Mouse (Mus musculus): ENCODE data around the gene Cacng4.

The Cacng4 gene

GRCm38 (mm10) chr11:107716332-107716938 is 77.9 kb downstream of the Cacng4 start, which contains the start of gene Cacng1:
Gene Cacng1 (minus strand): TSS chr11:107716522.
- DNase-seq (ENCODE audit: low read depth, low spot score) = no peak

- no peak for DNase-seq (ENCODE audit: low read depth, low spot score)
Measured at GRCm38 (mm10) chr11:107714368-107714767, 80.0 kb downstream of the Cacng4 start.

- no peak for DNase-seq (ENCODE audit: low read depth, low spot score)
Measured at GRCm38 (mm10) chr11:107710379-107710778, 84.0 kb downstream of the Cacng4 start.

GRCm38 (mm10) chr11:107707897-107708610 is 86.3 kb downstream of the Cacng4 start:
- DNase-seq (ENCODE audit: low read depth, low spot score) = no peak

GRCm38 (mm10) chr11:107705476-107706074 is 88.8 kb downstream of the Cacng4 start:
- DNase-seq (ENCODE audit: low read depth, low spot score) = no peak

GRCm38 (mm10) chr11:107705060-107705459 is 89.3 kb downstream of the Cacng4 start:
- DNase-seq (ENCODE audit: low read depth, low spot score) = no peak

GRCm38 (mm10) chr11:107703272-107704134 is 90.9 kb downstream of the Cacng4 start:
- no peak for DNase-seq (ENCODE audit: low read depth, low spot score)

GRCm38 (mm10) chr11:107699967-107700366 is 94.4 kb downstream of the Cacng4 start:
- DNase-seq (ENCODE audit: low read depth, low spot score) = no peak

- DNase-seq (ENCODE audit: low read depth, low spot score) = no peak
Measured at GRCm38 (mm10) chr11:107693338-107693737, 101.0 kb downstream of the Cacng4 start.

GRCm38 (mm10) chr11:107691569-107691968 is 102.8 kb downstream of the Cacng4 start:
- no peak for DNase-seq (ENCODE audit: low read depth, low spot score)

GRCm38 (mm10) chr11:107688480-107688879 is 105.9 kb downstream of the Cacng4 start:
- no peak for DNase-seq (ENCODE audit: low read depth, low spot score)

GRCm38 (mm10) chr11:107686290-107686689 is 108.1 kb downstream of the Cacng4 start:
- DNase-seq (ENCODE audit: low read depth, low spot score) = no peak

- DNase-seq (ENCODE audit: low read depth, low spot score) = no peak
Measured at GRCm38 (mm10) chr11:107683544-107684465, 110.6 kb downstream of the Cacng4 start.

- DNase-seq (ENCODE audit: low read depth, low spot score) = no peak
Measured at GRCm38 (mm10) chr11:107682694-107683355, 111.5 kb downstream of the Cacng4 start.
